ENCODE assay signal across 22 mouse cellular contexts in genomic region chr5:38654571-38654970, GRCm38 (mm10). TPM values are rescaled to one million over a fixed set of nuclear protein-coding genes. Genes with fewer than 3 reads are reported as not detected.
DNase-seq lines count a peak whose midpoint lies in the region; ATAC-seq and TF ChIP-seq lines count a peak whose summit lies in the region.
"Had no signal": no experiment of that assay in that cellular context is flagged by ENCODE, and none has a peak within 500 bp of the region (broad histone marks: within the 10 kb centered on the region; RNA-seq: fewer than 3 reads in every experiment).

No protein-coding gene starts in this region.

- no peak overlapping the region for H3K9ac ChIP-seq in midbrain, embryonic 11.5 days (ENCODE audit: low read length)
- no peak overlapping the region for H3K9ac ChIP-seq in midbrain, embryonic 16.5 days (ENCODE audit: low read depth, low read length)
- H3K9ac ChIP-seq in kidney, embryonic 15.5 days = no peak overlapping the region
- H3K9ac ChIP-seq: forebrain, embryonic 15.5 days; heart, embryonic 12.5 days; limb, embryonic 15.5 days; lung, embryonic 15.5 days had no signal

- H3K4me1 ChIP-seq in midbrain, embryonic 11.5 days (ENCODE audit: control insufficient read depth, insufficient read depth, low read length) = no peaks in the 10 kb centered on the region
- H3K4me1 ChIP-seq in midbrain, embryonic 16.5 days (ENCODE audit: control insufficient read depth, insufficient read depth, low read length) = no peaks in the 10 kb centered on the region
- peaks cover 82% of the 10 kb centered on the region for H3K4me1 ChIP-seq in E14TG2a.4 (replicated peaks; ENCODE audit: low read depth, low read length)
- no peaks in the 10 kb centered on the region for H3K4me1 ChIP-seq in kidney, embryonic 15.5 days
- H3K4me1 ChIP-seq: embryonic facial prominence, embryonic 10.5 days; forebrain, embryonic 15.5 days; heart, embryonic 12.5 days; hindbrain, embryonic 10.5 days; limb, embryonic 15.5 days; lung, embryonic 15.5 days had no signal

- no peak overlapping the region for H3K4me3 ChIP-seq in layer of hippocampus, adult 2 months
- no peak overlapping the region for H3K4me3 ChIP-seq in midbrain, embryonic 11.5 days (ENCODE audit: low read depth, low read length)
- no peak overlapping the region for H3K4me3 ChIP-seq in midbrain, embryonic 16.5 days (ENCODE audit: low read depth, low read length)
- H3K4me3 ChIP-seq in E14TG2a.4 (replicated peaks; ENCODE audit: low read length) = no peak overlapping the region
- no peak overlapping the region for H3K4me3 ChIP-seq in kidney, embryonic 15.5 days (replicated peaks)
- H3K4me3 ChIP-seq: embryonic facial prominence, embryonic 10.5 days; forebrain, embryonic 15.5 days; heart, embryonic 12.5 days; hindbrain, embryonic 10.5 days; limb, embryonic 15.5 days; lung, embryonic 15.5 days had no signal

- H3K9me3 ChIP-seq in midbrain, embryonic 11.5 days (ENCODE audit: control insufficient read depth, low read length) = no peaks in the 10 kb centered on the region
- H3K9me3 ChIP-seq in midbrain, embryonic 16.5 days (replicated peaks; ENCODE audit: control insufficient read depth, low read length, poor library complexity, severe bottlenecking) = no peaks in the 10 kb centered on the region; the same call in 1 of the 2 replicates
- H3K9me3 ChIP-seq in E14TG2a.4 (ENCODE audit: low read length) = 0 out of 2 replicates have a peak, but pooled peaks cover 6% of the 10 kb centered on the region
- no peaks in the 10 kb centered on the region for H3K9me3 ChIP-seq in kidney, embryonic 15.5 days (replicated peaks)
- H3K9me3 ChIP-seq: embryonic facial prominence, embryonic 10.5 days; forebrain, embryonic 15.5 days; hindbrain, embryonic 10.5 days; limb, embryonic 15.5 days; lung, embryonic 15.5 days had no signal

- DNase-seq in layer of hippocampus, adult 2 months (ENCODE audit: low spot score in 2 of 2) = no peak
- DNase-seq in layer of hippocampus, postnatal 25 days (ENCODE audit: extremely low spot score in 1 of 2, low spot score in 1 of 2) = no peak
- DNase-seq in midbrain, embryonic 11.5 days (ENCODE audit: low spot score, missing footprints) = no peak
- DNase-seq in R1 (ENCODE audit: low read depth, low spot score) = peak; percentile 64
- DNase-seq in thymus, postnatal 25 days = no peak
- DNase-seq: adrenal gland, postnatal 25 days; cerebellum, adult 11-12 months; gastrocnemius, postnatal 10 days; heart, postnatal 10 days; lung, postnatal 4 days; right cerebral cortex, postnatal 14 days; thymus, adult 2 months had no signal

- WGBS in midbrain, embryonic 11.5 days = 36% methylated on average over 1 of the region's 1 CpGs
- 40% methylated on average over 1 of the region's 1 CpGs for WGBS in midbrain, embryonic 16.5 days
- 38% methylated on average over 1 of the region's 1 CpGs for WGBS in kidney, embryonic 15.5 days

- peak; percentile 51 for TF ChIP-seq CTCF in layer of hippocampus, adult 2 months (conservative IDR thresholded peaks at IDR 0.05)
- peak; percentile 45 for TF ChIP-seq CTCF in E14TG2a.4 (conservative IDR thresholded peaks at IDR 0.05; ENCODE audit: low read length)

- no peak overlapping the region for H3K27ac ChIP-seq in layer of hippocampus, adult 2 months
- no peak overlapping the region for H3K27ac ChIP-seq in midbrain, embryonic 11.5 days (ENCODE audit: low read depth, low read length)
- no peak overlapping the region for H3K27ac ChIP-seq in midbrain, embryonic 16.5 days (ENCODE audit: low read length)
- H3K27ac ChIP-seq in kidney, embryonic 15.5 days = no peak overlapping the region
- H3K27ac ChIP-seq: embryonic facial prominence, embryonic 10.5 days; forebrain, embryonic 15.5 days; hindbrain, embryonic 10.5 days; limb, embryonic 15.5 days; lung, embryonic 15.5 days; stomach, postnatal 0 days had no signal

- ATAC-seq in midbrain, embryonic 11.5 days (ENCODE audit: low FRiP score) = 0 out of 2 replicates have a peak, but pooled peaks have one; percentile 40
- no peak for ATAC-seq in midbrain, embryonic 16.5 days
- ATAC-seq in kidney, embryonic 15.5 days (replicated peaks; ENCODE audit: low FRiP score) = no peak
- ATAC-seq: forebrain, embryonic 15.5 days had no signal

- no peaks in the 10 kb centered on the region for H3K27me3 ChIP-seq in midbrain, embryonic 11.5 days (ENCODE audit: control insufficient read depth, insufficient read depth, low read length)
- no peaks in the 10 kb centered on the region for H3K27me3 ChIP-seq in midbrain, embryonic 16.5 days (ENCODE audit: control insufficient read depth, insufficient read depth, low read depth, low read length)
- H3K27me3 ChIP-seq in E14TG2a.4 (ENCODE audit: insufficient read depth, low read length) = no peaks in the 10 kb centered on the region
- no peaks in the 10 kb centered on the region for H3K27me3 ChIP-seq in kidney, embryonic 15.5 days
- H3K27me3 ChIP-seq: forebrain, embryonic 15.5 days; heart, embryonic 12.5 days; limb, embryonic 15.5 days; lung, embryonic 15.5 days had no signal

- H3K4me2 ChIP-seq in midbrain, embryonic 11.5 days = no peak overlapping the region
- no peak overlapping the region for H3K4me2 ChIP-seq in midbrain, embryonic 16.5 days (ENCODE audit: low read length)
- H3K4me2 ChIP-seq in kidney, embryonic 15.5 days = no peak overlapping the region
- H3K4me2 ChIP-seq: forebrain, embryonic 15.5 days; heart, embryonic 12.5 days; limb, embryonic 15.5 days; lung, embryonic 15.5 days had no signal

- H3K36me3 ChIP-seq in midbrain, embryonic 11.5 days (ENCODE audit: control insufficient read depth, insufficient read depth, low read length) = no peaks in the 10 kb centered on the region
- H3K36me3 ChIP-seq in midbrain, embryonic 16.5 days (ENCODE audit: control insufficient read depth, insufficient read depth, low read length) = no peaks in the 10 kb centered on the region
- H3K36me3 ChIP-seq in E14TG2a.4 (ENCODE audit: insufficient read depth, low read length) = no peaks in the 10 kb centered on the region
- no peaks in the 10 kb centered on the region for H3K36me3 ChIP-seq in kidney, embryonic 15.5 days
- H3K36me3 ChIP-seq: embryonic facial prominence, embryonic 10.5 days; forebrain, embryonic 15.5 days; heart, embryonic 12.5 days; hindbrain, embryonic 10.5 days; limb, embryonic 15.5 days; lung, embryonic 15.5 days had no signal

RNA-seq across cellular contexts. Expression of gene Zfp518b, which starts 30.1 kb away (rescaled TPM):
- 10 to 100 TPM; 13.1 to 13.9 TPM for total RNA-seq in layer of hippocampus, adult 2 months (2021)
- total RNA-seq in layer of hippocampus, postnatal 25 days (2021) = 10 to 100 TPM; 16.4 to 16.5 TPM
- 39.9 and 42.1 TPM in 2 replicates for polyA plus RNA-seq in midbrain, embryonic 11.5 days (2014; fragmentation: Nextera tagmentation; extraction: Ambion mirVana)
- 30.1 and 37.1 TPM in 2 replicates for polyA plus RNA-seq in midbrain, embryonic 16.5 days (2015; fragmentation: Nextera tagmentation; extraction: Ambion mirVana)
- 18.8 and 19.0 TPM in 2 replicates for polyA plus RNA-seq in kidney, embryonic 15.5 days (2015; fragmentation: Nextera tagmentation; extraction: Ambion mirVana)
